Mouse (Mus musculus) heart, adult 2 months (tissue): ENCODE measurements at regions not wholly inside any gene's neighbourhood (a gene's known extent, or its start where the extent isn't known, plus 50 kb on each side); places are given as distances from the start of the nearest gene placed in this dataset.

Experiments used
- DNase-seq, 2 experiments: peaks; one replicate each; pipeline ENCODE4 v3.0.0; 2021
- H3K27ac ChIP-seq: fragments of 200-600 bp; 2 replicates; pipeline ENCODE4 v1.8.1; 2022
- H3K27me3 ChIP-seq: fragments of 200-500 bp; 2 replicates; pipeline ENCODE4 v1.6.1; 2012; ENCODE audit warnings: mild to moderate bottlenecking, low read length, inconsistent platforms, mixed read lengths; ENCODE audit not compliant: control insufficient read depth, insufficient read depth
- H3K36me3 ChIP-seq: fragments of 200-500 bp; 2 replicates; pipeline ENCODE4 v1.6.1; 2012; ENCODE audit warnings: low read length, inconsistent platforms; ENCODE audit not compliant: control insufficient read depth, insufficient read depth
- H3K4me1 ChIP-seq: fragments of 200-500 bp; 2 replicates; pipeline ENCODE4 v1.6.1; 2011; ENCODE audit warnings: low read length; ENCODE audit not compliant: control insufficient read depth, insufficient read depth
- H3K4me3 ChIP-seq: fragments of 200-600 bp; 2 replicates; pipeline ENCODE4 v1.8.1; 2022
- H3K79me2 ChIP-seq: fragments of 200-500 bp; replicated peaks from 2 replicates; pipeline ENCODE4 v1.6.1; 2012; ENCODE audit warnings: mild to moderate bottlenecking, inconsistent platforms, low read length, moderate library complexity, mixed read lengths; ENCODE audit not compliant: control insufficient read depth, insufficient read depth
- H3K9ac ChIP-seq: fragments of 200-500 bp; 2 replicates; pipeline ENCODE4 v1.6.1; 2012; ENCODE audit warnings: low read depth, mild to moderate bottlenecking, control low read depth, inconsistent platforms, low read length, mixed read lengths
- CTCF ChIP-seq: fragments of 200-600 bp; IDR thresholded peaks from 2 replicates; pipeline ENCODE4 v1.8.1; 2022; ENCODE audit warnings: antibody characterized with exemption, mild to moderate bottlenecking, moderate library complexity
- EP300 ChIP-seq: fragments of 200-500 bp; IDR thresholded peaks from 2 replicates; pipeline ENCODE4 v1.6.1; 2011; ENCODE audit warnings: low read depth, low read length, control low read depth; ENCODE audit not compliant: insufficient read depth
- POLR2A ChIP-seq: fragments of 200-500 bp; IDR thresholded peaks from 2 replicates; pipeline ENCODE4 v1.6.1; 2011; ENCODE audit warnings: mild to moderate bottlenecking, low read depth, low read length, control low read depth; ENCODE audit not compliant: insufficient read depth
- WGBS: fragments of 180-500 bp; shearing (Covaris S2); methylation state at CpG from one replicate; pipeline ENCODE4 v1.1.7; 2018; 5-methylcytosine and 5-hydroxymethylcytosine counted together
- intact Hi-C: fragments of 180-260 bp; cut with DNase I; formaldehyde crosslinking; loops from one replicate; pipeline ENCODE4 v1.15.1; 2025

DNA sequence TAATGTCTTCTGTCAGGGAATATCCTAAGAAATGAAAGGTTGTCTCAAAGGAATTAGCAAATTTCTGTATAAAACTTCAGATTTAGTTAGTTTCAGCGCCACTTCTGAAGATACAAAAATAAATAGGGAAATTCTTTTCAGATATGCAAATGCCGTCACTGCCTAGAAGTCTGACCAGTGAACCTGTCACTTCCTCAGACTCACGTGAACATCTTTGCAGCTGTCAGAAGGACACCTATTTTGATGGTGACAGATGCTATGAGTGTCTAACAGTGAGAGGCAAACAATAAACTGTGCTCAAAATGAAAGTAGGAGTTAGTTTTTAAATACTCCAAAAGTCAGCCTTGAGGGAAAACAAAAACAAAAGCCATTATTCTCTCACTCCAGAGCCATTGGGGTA is 57.5 kb upstream of the Igf1r start:
- Histone ChIP-seq H3K9ac (no peak overlapping the region), H3K36me3 (no peaks in the 10 kb centered on the region), H3K27ac (no peak overlapping the region), H3K4me1 (no peaks in the 10 kb centered on the region), H3K79me2 (no peaks in the 10 kb centered on the region), H3K27me3 (no peaks in the 10 kb centered on the region), H3K4me3 (no peak overlapping the region)
- intact Hi-C loops, result no loop called here
- 69% methylated on average over 3 of the region's 3 CpGs for WGBS
- TF ChIP-seq EP300, result no peak
- TF ChIP-seq CTCF, result no peak
- TF ChIP-seq POLR2A, result no peak
- DNase-seq, result no peak

DNA sequence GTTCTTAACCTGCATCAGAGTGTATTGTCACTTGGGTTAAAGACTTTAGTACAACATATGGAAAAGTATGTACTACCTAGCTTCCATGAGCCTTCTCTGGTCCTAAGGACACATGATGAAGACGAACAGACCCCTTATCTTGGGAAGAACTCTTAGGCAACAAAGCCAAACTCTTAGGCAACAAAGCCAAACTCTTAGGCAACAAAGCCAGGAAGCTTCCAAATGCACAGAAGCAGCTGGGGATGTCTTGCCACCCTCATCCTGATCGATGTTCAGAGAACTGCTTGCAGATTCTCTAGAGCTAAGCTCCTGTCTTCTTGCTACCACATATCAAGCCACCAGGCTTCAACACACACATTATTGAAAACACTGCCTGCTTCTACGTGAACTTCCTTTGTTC is 59.7 kb upstream of the Igf1r start:
- TF ChIP-seq POLR2A (no peak), CTCF (no peak), EP300 (no peak)
- Histone ChIP-seq H3K36me3 (no peaks in the 10 kb centered on the region), H3K27me3 (no peaks in the 10 kb centered on the region), H3K4me1 (no peaks in the 10 kb centered on the region), H3K79me2 (no peaks in the 10 kb centered on the region), H3K4me3 (no peak overlapping the region), H3K9ac (no peak overlapping the region), H3K27ac (no peak overlapping the region)
- DNase-seq, result no peak
- intact Hi-C loops, result no loop called here
- 43% methylated on average over 3 of the region's 3 CpGs for WGBS

DNA sequence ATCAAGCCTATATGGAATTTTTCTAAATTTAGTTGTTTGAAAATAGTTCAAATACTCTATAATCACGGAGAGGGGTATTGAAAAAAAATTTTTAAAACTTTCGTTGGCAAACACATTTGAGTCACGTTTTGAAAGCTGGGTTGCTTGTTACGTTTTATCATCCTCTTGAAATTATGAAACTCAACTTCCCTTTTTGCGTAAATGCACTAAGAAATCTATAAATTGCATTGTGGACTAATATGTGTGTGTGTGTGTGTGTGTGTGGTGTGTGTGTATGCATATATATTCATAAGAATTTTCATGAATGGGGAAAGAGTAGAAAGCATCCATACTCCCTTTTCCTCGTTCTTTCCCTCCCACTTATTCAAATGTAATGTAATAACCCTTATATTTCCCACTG is 69.6 kb upstream of the Igf1r start:
- H3K4me3 ChIP-seq, result no peak overlapping the region
- intact Hi-C loops, result no loop called here
- TF ChIP-seq CTCF (no peak), EP300 (no peak), POLR2A (no peak)
- H3K27ac ChIP-seq, result no peak overlapping the region
- DNase-seq, result no peak
- H3K4me1 ChIP-seq, result no peaks in the 10 kb centered on the region
- H3K36me3 ChIP-seq, result no peaks in the 10 kb centered on the region
- H3K9ac ChIP-seq, result no peak overlapping the region
- no peaks in the 10 kb centered on the region for H3K79me2 ChIP-seq
- H3K27me3 ChIP-seq, result 0 out of 2 replicates have a peak, but pooled peaks cover 2% of the 10 kb centered on the region
- 73% methylated on average over 6 of the region's 6 CpGs for whole genome bisulfite sequencing

DNA sequence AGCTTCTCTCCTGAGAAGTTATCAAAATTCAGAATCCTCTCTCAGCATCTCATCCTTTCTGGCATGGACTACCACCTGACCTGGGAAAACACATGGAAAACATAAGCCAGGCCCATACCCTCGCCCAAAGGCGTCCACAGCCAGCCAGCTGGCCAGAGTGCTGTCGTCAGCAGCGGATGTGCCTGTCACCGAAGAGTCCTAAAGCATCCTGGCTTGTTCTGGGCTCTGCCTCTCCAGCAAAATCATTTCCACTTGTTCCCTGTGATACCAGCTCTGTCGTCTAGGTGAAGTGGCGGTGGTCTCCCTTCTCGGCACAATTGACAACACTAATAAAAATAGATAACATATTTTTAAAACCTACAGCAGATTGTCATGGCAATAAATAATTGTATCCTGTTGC is 70.0 kb upstream of the Igf1r start:
- Histone ChIP-seq H3K79me2 (no peaks in the 10 kb centered on the region), H3K27me3 (0 out of 2 replicates have a peak, but pooled peaks cover 2% of the 10 kb centered on the region), H3K4me3 (no peak overlapping the region), H3K36me3 (no peaks in the 10 kb centered on the region), H3K27ac (no peak overlapping the region), H3K9ac (no peak overlapping the region), H3K4me1 (no peaks in the 10 kb centered on the region)
- 47% methylated on average over 8 of the region's 8 CpGs for WGBS
- intact Hi-C loops, result no loop called here
- no peak for TF ChIP-seq EP300
- DNase-seq, result no peak

DNA sequence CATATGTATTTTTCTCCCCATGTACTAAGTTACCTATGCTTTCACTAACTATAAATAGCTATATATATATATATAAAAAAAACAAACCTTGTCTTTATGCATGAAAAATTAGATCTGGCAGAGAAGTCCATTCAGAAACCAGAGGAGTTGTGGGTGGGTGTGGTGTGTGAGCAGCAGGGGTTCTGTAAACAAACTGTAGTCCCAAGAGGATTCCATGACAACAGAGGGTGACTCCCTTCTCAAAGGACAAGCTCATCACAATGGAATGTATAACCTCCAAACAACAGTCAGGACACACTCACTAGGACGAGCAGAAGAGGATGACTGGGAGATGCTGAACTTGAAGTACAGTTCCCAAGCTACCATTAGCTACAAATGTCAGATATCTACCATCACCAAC is 74.4 kb upstream of the Igf1r start:
- intact Hi-C loops, result no loop called here
- H3K27me3 ChIP-seq, result 0 out of 2 replicates have a peak, but pooled peaks cover 2% of the 10 kb centered on the region

DNA sequence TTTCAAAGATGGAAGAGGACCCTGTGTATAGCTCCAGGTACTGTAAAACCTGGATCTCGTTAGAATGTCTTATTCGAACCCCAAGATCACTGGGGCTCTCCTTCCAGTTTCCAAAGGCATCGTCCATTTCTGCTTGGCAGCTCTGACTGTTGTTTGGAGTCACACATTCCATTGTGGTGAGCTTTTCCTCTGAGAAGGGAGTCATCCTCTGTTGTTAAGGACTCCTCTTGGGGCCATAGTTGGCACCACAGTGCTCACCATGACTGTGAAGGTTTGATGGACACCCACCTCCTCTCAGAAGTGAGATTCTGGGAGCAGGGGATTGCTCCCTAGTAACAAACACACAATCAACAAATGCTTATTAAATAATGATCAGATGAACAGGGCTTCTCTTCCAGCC is 75.0 kb upstream of the Igf1r start:
- Histone ChIP-seq H3K27me3 (0 out of 2 replicates have a peak, but pooled peaks cover 2% of the 10 kb centered on the region), H3K27ac (no peak overlapping the region), H3K36me3 (no peaks in the 10 kb centered on the region), H3K4me3 (no peak overlapping the region), H3K9ac (no peak overlapping the region), H3K4me1 (no peaks in the 10 kb centered on the region), H3K79me2 (no peaks in the 10 kb centered on the region)
- DNase-seq, result no peak
- intact Hi-C loops, result no loop called here
- no peak for TF ChIP-seq POLR2A
- TF ChIP-seq EP300, result no peak
- no peak for TF ChIP-seq CTCF
- WGBS, result 56% methylated on average over 3 of the region's 3 CpGs

More for the DNA sequence above, 74.4 kb upstream of the Igf1r start:
- WGBS, result 50% methylated on average over 1 of the region's 1 CpGs
- Histone ChIP-seq H3K36me3 (no peaks in the 10 kb centered on the region), H3K27ac (no peak overlapping the region), H3K79me2 (no peaks in the 10 kb centered on the region), H3K4me1 (no peaks in the 10 kb centered on the region), H3K4me3 (no peak overlapping the region), H3K9ac (no peak overlapping the region)
- TF ChIP-seq EP300, result no peak
- TF ChIP-seq POLR2A, result no peak
- TF ChIP-seq CTCF, result no peak
- no peak for DNase-seq
